Mouse (Mus musculus) MEL (cell line): Measurements from ENCODE around the gene Brd3os. TPM values are rescaled to one million over a fixed set of nuclear protein-coding genes. Genes with fewer than 3 reads are reported as not detected.

Experiments used
- DNase-seq: peaks from one replicate; pipeline ENCODE4 v3.0.0; 2011; ENCODE audit warnings: low read depth, low spot score
- H3K27ac ChIP-seq: 2 replicates; pipeline ENCODE4 v1.5.1; 2012; ENCODE audit warnings: low read depth, mild to moderate bottlenecking, control low read depth, low read length, moderate library complexity; ENCODE audit not compliant: control insufficient read depth
- H3K27me3 ChIP-seq, 2 experiments: fragments of 150-350 bp in 1 of 2; sonication (generic) in 1 of 2; 2 replicates each; pipeline ENCODE4 v1.6.1; 2012; ENCODE audit warnings: low read length in 2 of 2, mild to moderate bottlenecking in 2 of 2, improper control_type of control experiment in 1 of 2, moderate library complexity in 1 of 2; ENCODE audit not compliant: insufficient read depth in 2 of 2, control insufficient read depth in 1 of 2
- H3K36me3 ChIP-seq, 2 experiments: 2 replicates each; pipeline ENCODE4 v1.6.1; 2012 to 2014; ENCODE audit warnings: low read length in 2 of 2, improper control_type of control experiment in 1 of 2, inconsistent platforms in 1 of 2, mild to moderate bottlenecking in 1 of 2; ENCODE audit not compliant: insufficient read depth in 2 of 2, control insufficient read depth in 1 of 2
- H3K4me1 ChIP-seq, 2 experiments: fragments of 150-350 bp in 1 of 2; sonication (generic) in 1 of 2; 2 replicates each; pipeline ENCODE4 v1.6.1; 2012; ENCODE audit warnings: low read length in 2 of 2, improper control_type of control experiment in 1 of 2, mild to moderate bottlenecking in 1 of 2; ENCODE audit not compliant: insufficient read depth in 2 of 2, control insufficient read depth in 1 of 2
- H3K4me3 ChIP-seq, 2 experiments: fragments of 150-350 bp in 1 of 2; sonication (generic) in 1 of 2; 2 replicates each; pipeline ENCODE4 v1.5.1; 2012; ENCODE audit warnings: low read depth in 2 of 2, low read length in 2 of 2, mild to moderate bottlenecking in 2 of 2, moderate library complexity in 2 of 2, control low read depth in 1 of 2, improper control_type of control experiment in 1 of 2; ENCODE audit not compliant: control insufficient read depth in 1 of 2, insufficient read depth in 1 of 2
- H3K79me2 ChIP-seq: 2 replicates; pipeline ENCODE4 v1.6.1; 2012; ENCODE audit warnings: mild to moderate bottlenecking, low read length, moderate library complexity; ENCODE audit not compliant: control insufficient read depth, poor library complexity, insufficient read depth
- H3K9ac ChIP-seq: 2 replicates; pipeline ENCODE4 v1.6.1; 2012; ENCODE audit warnings: low read depth, mild to moderate bottlenecking, control low read depth, low read length, moderate library complexity; ENCODE audit not compliant: control insufficient read depth, poor library complexity, severe bottlenecking
- H3K9me3 ChIP-seq: fragments of 150-350 bp; sonication (generic); replicated peaks from 2 replicates; pipeline ENCODE4 v1.6.1; 2012; ENCODE audit warnings: mild to moderate bottlenecking, low read length, improper control_type of control experiment, moderate library complexity; ENCODE audit not compliant: insufficient read depth
- BHLHE40 ChIP-seq: IDR thresholded peaks from 2 replicates; pipeline ENCODE4 v1.6.1; 2012; ENCODE audit warnings: low read depth, mild to moderate bottlenecking, inconsistent platforms, low read length, improper control_type of control experiment, borderline replicate concordance
- ELF1 ChIP-seq: IDR thresholded peaks from 2 replicates; pipeline ENCODE4 v1.6.1; 2014; ENCODE audit warnings: low read depth, mild to moderate bottlenecking, inconsistent platforms, low read length, improper control_type of control experiment, moderate library complexity
- EP300 ChIP-seq, 2 experiments: IDR thresholded peaks; 2 replicates each; pipeline ENCODE4 v1.6.1; 2011; ENCODE audit warnings: improper control_type of control experiment in 2 of 2, low read length in 2 of 2, low read depth in 1 of 2, mild to moderate bottlenecking in 1 of 2
- ETS1 ChIP-seq: IDR thresholded peaks from 2 replicates; pipeline ENCODE4 v1.6.1; 2012; ENCODE audit warnings: low read depth, mild to moderate bottlenecking, inconsistent platforms, low read length, improper control_type of control experiment, moderate library complexity
- HCFC1 ChIP-seq: IDR thresholded peaks from 2 replicates; pipeline ENCODE4 v1.6.1; 2012; ENCODE audit warnings: low read depth, mild to moderate bottlenecking, inconsistent platforms, low read length, improper control_type of control experiment, moderate library complexity
- JUND ChIP-seq: IDR thresholded peaks from 2 replicates; pipeline ENCODE4 v1.6.1; 2011; ENCODE audit warnings: low read depth, mild to moderate bottlenecking, improper control_type of control experiment, low read length
- MAX ChIP-seq: IDR thresholded peaks from 2 replicates; pipeline ENCODE4 v1.6.1; 2011; ENCODE audit warnings: low read length, improper control_type of control experiment
- MAZ ChIP-seq: IDR thresholded peaks from 2 replicates; pipeline ENCODE4 v1.6.1; 2012; ENCODE audit warnings: low read depth, mild to moderate bottlenecking, inconsistent platforms, low read length, improper control_type of control experiment
- MYB ChIP-seq: IDR thresholded peaks from 2 replicates; pipeline ENCODE4 v1.6.1; 2011; ENCODE audit warnings: mild to moderate bottlenecking, low read depth, low read length, improper control_type of control experiment
- NELFE ChIP-seq: IDR thresholded peaks from 2 replicates; pipeline ENCODE4 v1.6.1; 2011; ENCODE audit warnings: low read depth, low read length, improper control_type of control experiment
- POLR2A ChIP-seq, 2 experiments: IDR thresholded peaks; 2 replicates each; pipeline ENCODE4 v1.6.1; 2011 to 2012; ENCODE audit warnings: low read length in 2 of 2, mild to moderate bottlenecking in 2 of 2, control low read depth in 1 of 2, improper control_type of control experiment in 1 of 2, low read depth in 1 of 2, moderate library complexity in 1 of 2; ENCODE audit not compliant: control insufficient read depth in 1 of 2, insufficient read depth in 1 of 2, poor library complexity in 1 of 2
- POLR2AphosphoS5 ChIP-seq: IDR thresholded peaks from 2 replicates; pipeline ENCODE4 v1.6.1; 2012; ENCODE audit warnings: low read depth, borderline replicate concordance, mild to moderate bottlenecking, inconsistent platforms, low read length, moderate library complexity, mixed read lengths
- RCOR1 ChIP-seq: IDR thresholded peaks from 2 replicates; pipeline ENCODE4 v1.6.1; 2012; ENCODE audit warnings: low read depth, mild to moderate bottlenecking, inconsistent platforms, low read length, improper control_type of control experiment
- SIN3A ChIP-seq: IDR thresholded peaks from 2 replicates; pipeline ENCODE4 v1.6.1; 2012; ENCODE audit warnings: low read length, improper control_type of control experiment, inconsistent platforms
- TBP ChIP-seq: IDR thresholded peaks from 2 replicates; pipeline ENCODE4 v1.8.0; 2011; ENCODE audit warnings: low read depth, low read length, improper control_type of control experiment
- TCF12 ChIP-seq: IDR thresholded peaks from 2 replicates; pipeline ENCODE4 v1.6.1; 2014; ENCODE audit warnings: low read depth, mild to moderate bottlenecking, inconsistent platforms, low read length, improper control_type of control experiment, moderate library complexity
- USF2 ChIP-seq, 2 experiments: IDR thresholded peaks; 2 replicates each; pipeline ENCODE4 v1.6.1; 2011 to 2012; ENCODE audit warnings: improper control_type of control experiment in 2 of 2, low read length in 2 of 2, borderline replicate concordance in 1 of 2, inconsistent platforms in 1 of 2, low read depth in 1 of 2, mild to moderate bottlenecking in 1 of 2; ENCODE audit not compliant: insufficient read depth in 1 of 2
- ZC3H11A ChIP-seq: IDR thresholded peaks from 2 replicates; pipeline ENCODE4 v1.6.1; 2012; ENCODE audit warnings: low read depth, mild to moderate bottlenecking, inconsistent platforms, low read length, improper control_type of control experiment
- ZKSCAN1 ChIP-seq: IDR thresholded peaks from 2 replicates; pipeline ENCODE4 v1.6.1; 2012; ENCODE audit warnings: low read depth, mild to moderate bottlenecking, inconsistent platforms, low read length, improper control_type of control experiment, moderate library complexity
- ZMIZ1 ChIP-seq: IDR thresholded peaks from 2 replicates; pipeline ENCODE4 v1.6.1; 2012; ENCODE audit warnings: low read depth, mild to moderate bottlenecking, inconsistent platforms, low read length, improper control_type of control experiment, moderate library complexity
- polyA plus RNA-seq, 2 experiments: library from polyadenylated mRNA; stranded (reverse) in 1 of 2; unstranded in 1 of 2; fragments of >175 nt in 1 of 2; fragments of >200 nt in 1 of 2; gene quantifications; 2 replicates each; pipeline versions ENCODE4 v1.2.1 to v1.2.4; 2012; ENCODE audit warnings: low replicate concordance in 2 of 2, low read depth in 1 of 2; ENCODE audit not compliant: insufficient read length in 2 of 2, insufficient read depth in 1 of 2, missing spikeins in 1 of 2
- total RNA-seq: library from RNA; depleted of rRNA; stranded (reverse); fragments of 300-350 nt; gene quantifications from 2 replicates; pipeline ENCODE4 v1.2.3, GENCODE M21; 2012

The Brd3os gene
- total and polyA plus RNA-seq, 3 experiments = 0.31 to 2.9 TPM; not detected in 1

- Histone ChIP-seq H3K4me1 (peaks cover 5 to 27% of the 10 kb centered on the region in 2 experiments), H3K79me2 (peaks cover 12% of the 10 kb centered on the region), H3K9ac (no peak overlapping the region), H3K4me3 (no peak overlapping the region), H3K27me3 (no peaks in the 10 kb centered on the region), H3K27ac (no peak overlapping the region), H3K9me3 (no peaks in the 10 kb centered on the region), H3K36me3 (peaks cover 0 to 10% of the 10 kb centered on the region in 2 experiments; a peak in 2 of 4 replicates)
- TF ChIP-seq SIN3A = peak; percentile 41; the same call in 1 of the 2 replicates
- TF ChIP-seq POLR2AphosphoS5 = no peak
- TF ChIP-seq EP300 (IDR thresholded peaks at IDR 0.05; ENCODE audit: low read depth in 1 of 2, low read length in 2 of 2) = peak; percentile 23 to 65; a peak in 3 of 4 replicates
- TF ChIP-seq TCF12 = 0 out of 2 replicates have a peak, but pooled peaks have one; percentile 41
- TF ChIP-seq ETS1 = 0 out of 2 replicates have a peak, but pooled peaks have one; percentile 36
- DNase-seq = peak; percentile 52
These were observed 20.6 kb upstream of the Brd3os start for GRCm38 (mm10) chr2:27421293-27422068.

- no peak for DNase-seq
- Histone ChIP-seq H3K79me2 (peaks cover 15% of the 10 kb centered on the region), H3K9me3 (no peaks in the 10 kb centered on the region), H3K4me3 (no peak overlapping the region), H3K36me3 (peaks cover 0 to 14% of the 10 kb centered on the region in 2 experiments; a peak in 2 of 4 replicates), H3K9ac (no peak overlapping the region), H3K4me1 (peaks cover 3 to 19% of the 10 kb centered on the region in 2 experiments), H3K27me3 (no peaks in the 10 kb centered on the region), H3K27ac (no peak overlapping the region)
- TF ChIP-seq JUND = no peak
- no peak for TF ChIP-seq ELF1
- no peak for TF ChIP-seq RCOR1
- TF ChIP-seq MAZ = no peak
- no peak for TF ChIP-seq ZMIZ1
- TF ChIP-seq HCFC1 = no peak
- TF ChIP-seq USF2 (IDR thresholded peaks at IDR 0.05; ENCODE audit: borderline replicate concordance in 1 of 2, insufficient read depth in 1 of 2, low read depth in 1 of 2, low read length in 2 of 2) = no peak
- no peak for TF ChIP-seq ZC3H11A
- no peak for TF ChIP-seq POLR2AphosphoS5
- TF ChIP-seq EP300 (IDR thresholded peaks at IDR 0.05; ENCODE audit: low read depth in 1 of 2, low read length in 2 of 2) = no peak
- no peak for TF ChIP-seq BHLHE40
- TF ChIP-seq NELFE = no peak
- no peak for TF ChIP-seq POLR2A (IDR thresholded peaks at IDR 0.05; ENCODE audit: control insufficient read depth in 1 of 2, insufficient read depth in 1 of 2, low read depth in 1 of 2, low read length in 2 of 2, poor library complexity in 1 of 2)
- TF ChIP-seq MYB = no peak
- TF ChIP-seq ZKSCAN1 = no peak
- TF ChIP-seq TBP = no peak
- no peak for TF ChIP-seq MAX
These were observed 18.5 kb upstream of the Brd3os start for GRCm38 (mm10) chr2:27423596-27423995.
